Mouse (Mus musculus) spleen, postnatal 10 days (tissue): ENCODE measurements at regions not wholly inside any gene's neighbourhood (a gene's known extent, or its start where the extent isn't known, plus 50 kb on each side); places are given as distances from the start of the nearest gene placed in this dataset.
"Not testable (repeated sequence)": the region's sequence is repeated elsewhere in the genome, so short reads cannot be mapped to it uniquely, and the experiment has no call there.

Experiments used
- DNase-seq, 2 experiments: peaks; one replicate each; pipeline ENCODE4 v3.0.0; 2021 to 2022; ENCODE audit warnings: low spot score in 2 of 2

GRCm38 (mm10) chr5:109842186-109842978 is 80.8 kb upstream of the Gm15446 start:
- not testable (repeated sequence) for DNase-seq

DNA sequence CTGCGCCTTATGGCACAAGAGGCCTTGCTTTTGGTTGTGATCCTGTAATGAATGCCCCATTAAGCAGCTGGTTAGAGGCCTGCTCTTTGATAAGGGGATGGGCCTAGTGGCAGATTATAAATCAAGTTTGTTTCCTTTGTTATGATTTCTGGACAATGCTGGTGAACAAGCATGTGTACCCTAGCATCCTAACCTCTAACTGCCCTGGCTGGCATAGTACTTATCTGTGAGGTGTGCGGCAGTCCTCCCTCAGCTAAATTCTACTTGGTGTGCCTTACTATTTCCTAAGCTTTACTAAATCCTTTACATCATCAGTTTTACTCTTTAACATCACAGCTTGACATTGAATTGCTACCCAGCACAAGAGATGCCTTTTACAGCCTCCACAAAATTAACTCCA is 79.0 kb upstream of the Gm15446 start:
- not testable (repeated sequence) for DNase-seq

DNA sequence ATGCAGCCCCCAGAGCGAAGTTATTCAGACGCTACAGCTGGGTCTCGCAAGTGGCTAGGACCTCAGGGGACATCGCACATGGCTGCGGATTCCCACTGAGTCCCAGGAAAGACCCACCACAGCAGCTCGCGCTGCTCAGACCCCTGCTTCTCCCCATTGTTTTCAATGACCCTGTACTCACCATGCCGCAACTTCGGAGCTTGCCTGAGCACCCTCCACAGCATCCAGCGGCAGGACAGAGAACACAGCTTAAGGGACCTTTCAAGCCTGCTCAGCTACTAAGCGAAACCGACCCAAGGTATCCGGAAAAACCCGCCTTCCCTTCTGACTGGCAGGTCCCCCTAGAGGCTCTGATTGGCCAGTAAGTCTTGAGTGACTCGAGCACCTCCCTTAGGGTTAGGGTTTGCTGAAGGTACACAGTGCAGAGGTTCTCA is 78.4 kb upstream of the Gm15446 start:
- DNase-seq = peak; percentile 18 to 63

DNA sequence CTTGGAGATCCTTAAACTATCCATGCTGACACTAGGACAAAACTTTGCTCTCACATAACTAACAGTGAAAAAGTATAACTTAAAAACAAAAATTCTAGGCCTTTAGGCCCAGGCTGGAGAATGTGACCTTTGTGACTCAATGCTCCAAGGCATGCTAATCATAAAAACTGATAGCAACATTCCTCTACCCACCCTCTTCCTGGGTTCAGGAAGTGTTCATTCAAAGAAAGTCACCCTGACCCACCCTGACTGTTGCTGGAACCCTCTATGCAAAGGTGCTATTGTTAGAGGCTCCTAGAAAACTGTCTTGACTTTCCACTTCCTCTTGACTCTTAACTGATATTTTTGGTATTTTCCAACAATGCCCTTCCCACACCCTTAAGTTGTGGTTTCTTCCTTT is 72.0 kb upstream of the Gm15446 start:
- DNase-seq = not testable (repeated sequence)

DNA sequence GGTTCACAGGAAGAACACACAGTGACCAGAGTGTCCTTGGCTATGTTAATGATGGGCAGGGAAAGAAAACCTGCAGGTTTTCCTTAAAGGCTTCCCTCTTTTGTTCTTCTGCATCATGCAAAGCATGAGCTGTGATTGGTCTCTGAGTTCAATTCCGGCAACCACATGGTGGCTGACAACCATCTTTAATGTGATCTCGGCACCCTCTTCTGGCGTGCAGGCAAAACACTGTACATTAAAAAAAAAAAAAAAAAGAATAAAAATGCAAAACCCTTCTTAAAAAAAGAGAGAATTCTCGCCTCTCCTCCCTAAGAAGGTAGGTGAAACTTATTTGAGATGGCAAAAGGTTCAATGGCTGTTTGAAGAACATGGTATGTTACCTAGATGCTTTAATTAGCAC is 62.8 kb upstream of the Gm15446 start:
- DNase-seq = no peak

- not testable (repeated sequence) for DNase-seq
These were observed 58.7 kb upstream of the Gm15446 start for GRCm38 (mm10) chr5:109864517-109864916.

- DNase-seq = no peak
These were observed 57.6 kb upstream of the Gm15446 start for GRCm38 (mm10) chr5:109865628-109866027.

GRCm38 (mm10) chr5:109866337-109867126 is 56.7 kb upstream of the Gm15446 start:
- DNase-seq = peak; percentile 70 to 86

- not testable (repeated sequence) for DNase-seq
These were observed 56.0 kb upstream of the Gm15446 start for GRCm38 (mm10) chr5:109867221-109867620.
